Mouse (Mus musculus) naive thymus-derived CD4-positive, alpha-beta T cell, adult 2 months (primary cell): Measurements from ENCODE around the gene Glp2r.

Experiments used
- DNase-seq: peaks from one replicate; pipeline ENCODE4 v3.0.0-alpha.2; 2011; ENCODE audit warnings: low read depth

Gene Glp2r

DNA sequence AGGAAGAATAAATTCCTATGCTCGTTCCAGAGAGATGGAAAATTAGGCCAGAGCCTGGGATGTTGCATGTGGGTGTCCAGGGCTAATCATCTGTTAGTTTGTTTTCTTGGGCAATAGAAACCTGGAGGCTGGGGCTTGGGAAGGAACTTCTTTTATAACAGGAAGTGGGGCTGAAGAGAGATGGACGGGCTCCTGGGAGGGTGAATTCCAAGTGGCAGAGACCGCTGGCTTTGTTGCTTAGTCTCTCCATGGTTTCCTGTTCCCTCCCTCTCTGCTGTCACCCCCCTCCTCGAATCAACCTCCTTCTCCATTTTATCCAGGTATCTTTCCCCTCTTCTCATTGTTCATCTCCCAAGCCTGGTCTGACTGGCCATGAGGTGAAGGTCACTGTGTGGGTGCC lies 134.8 kb downstream of the Glp2r start:
- no peak for DNase-seq

DNA sequence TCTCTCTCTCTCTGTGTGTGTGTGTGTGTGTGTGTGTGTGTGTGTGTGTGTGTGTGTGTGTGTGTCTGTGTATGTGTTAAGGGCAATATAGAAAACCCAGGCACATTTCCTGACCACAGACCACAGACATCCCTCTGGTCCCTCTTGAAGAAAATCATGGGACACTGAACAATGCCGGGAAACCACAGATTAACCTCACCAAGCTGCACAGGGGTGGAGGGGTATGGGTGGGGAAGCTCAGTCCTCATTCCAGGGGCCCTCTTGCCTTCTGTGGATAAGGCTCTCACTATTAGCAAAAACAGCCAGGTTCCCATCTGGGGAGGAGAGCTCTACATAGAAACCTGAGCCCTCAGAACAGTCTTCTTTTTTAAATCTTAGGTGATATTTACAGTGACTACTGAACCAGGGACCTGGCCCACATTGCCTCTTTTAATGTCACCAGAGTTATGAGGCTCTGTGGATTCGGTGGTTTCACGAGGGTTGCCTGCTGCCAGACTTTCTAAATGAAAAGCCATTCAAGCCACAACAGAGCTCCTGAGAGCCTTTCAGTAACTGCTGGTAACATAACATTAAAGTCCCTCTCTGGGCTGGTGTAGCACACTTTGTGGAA lies 137.2 kb downstream of the Glp2r start:
- no peak for DNase-seq

DNA sequence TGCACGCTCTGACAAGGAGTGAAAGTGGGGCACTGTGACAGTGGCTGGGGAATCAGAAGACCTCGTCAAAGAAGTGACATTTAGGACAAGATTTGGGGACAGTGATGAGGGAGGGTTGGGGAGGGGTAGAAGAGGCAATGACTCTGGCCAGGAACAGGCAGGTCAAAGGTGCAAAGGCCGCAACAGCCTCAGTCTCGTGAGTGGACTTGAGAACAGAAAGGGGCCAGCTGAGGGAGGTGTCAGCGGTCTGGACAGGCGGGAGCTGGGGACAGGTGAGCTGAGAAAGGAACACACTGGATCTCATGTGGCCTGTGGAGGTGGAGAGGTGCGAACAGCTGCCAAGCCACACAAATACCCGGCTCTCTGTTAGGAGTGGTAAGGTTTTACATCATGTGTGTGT lies 138.0 kb downstream of the Glp2r start:
- DNase-seq: no peak

DNA sequence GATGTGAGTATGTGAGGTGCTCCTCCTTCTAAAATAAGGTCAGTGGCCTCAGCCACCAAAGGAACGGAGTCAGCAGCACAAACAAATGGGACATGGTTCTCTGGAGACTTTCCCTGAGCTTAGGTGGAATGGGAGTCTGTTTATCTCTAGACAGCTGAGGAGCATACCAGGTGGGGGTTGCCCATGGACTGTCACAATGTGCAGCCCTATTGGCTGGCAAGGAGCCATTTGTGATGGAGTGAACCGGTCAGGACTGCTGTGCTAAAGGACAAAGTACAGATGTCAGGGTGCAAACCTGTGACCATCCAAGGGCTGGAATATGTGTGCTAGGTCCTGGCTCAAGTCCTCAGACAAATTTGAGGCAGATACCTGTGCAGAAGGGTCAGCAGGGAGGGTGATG lies 142.4 kb downstream of the Glp2r start:
- no peak for DNase-seq

DNA sequence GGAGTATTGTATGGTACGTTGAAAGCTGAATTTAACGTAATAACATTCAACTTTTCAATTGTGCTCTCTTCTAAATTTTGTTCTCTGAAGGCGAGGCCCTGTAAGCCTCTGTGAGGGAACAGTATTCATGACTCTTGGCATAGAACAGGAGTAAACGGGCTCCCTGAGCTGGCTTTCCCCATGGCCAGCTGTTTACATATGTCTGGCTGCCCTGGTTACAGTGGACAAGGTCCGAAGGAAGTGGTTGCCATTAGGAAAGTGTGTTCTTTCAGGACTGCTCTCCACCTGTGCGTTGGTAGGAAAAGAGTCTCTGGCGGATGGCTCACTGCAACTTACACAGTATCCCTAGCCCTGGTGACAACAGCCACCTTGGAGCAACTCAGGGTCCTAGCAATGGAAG lies 143.8 kb downstream of the Glp2r start:
- DNase-seq: no peak

DNA sequence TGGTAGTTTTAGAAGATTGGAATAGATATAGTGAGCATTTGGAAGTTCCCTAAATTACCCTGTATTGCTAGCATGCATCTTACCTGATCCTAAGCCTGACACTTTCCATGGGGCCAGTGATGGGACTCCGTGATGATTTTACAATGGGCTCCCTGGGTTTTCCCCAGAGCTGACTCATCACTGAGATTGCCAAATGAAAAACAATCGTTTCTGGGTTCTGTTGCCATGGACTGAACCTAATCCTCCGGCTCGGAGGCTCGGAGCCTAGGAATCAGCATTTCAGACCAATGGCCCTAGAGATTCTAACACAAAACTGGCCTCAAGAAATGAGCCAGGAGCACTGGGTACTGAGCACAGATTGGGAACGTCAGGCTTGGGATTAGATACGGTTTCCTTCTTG lies 148.6 kb downstream of the Glp2r start:
- DNase-seq: no peak

DNA sequence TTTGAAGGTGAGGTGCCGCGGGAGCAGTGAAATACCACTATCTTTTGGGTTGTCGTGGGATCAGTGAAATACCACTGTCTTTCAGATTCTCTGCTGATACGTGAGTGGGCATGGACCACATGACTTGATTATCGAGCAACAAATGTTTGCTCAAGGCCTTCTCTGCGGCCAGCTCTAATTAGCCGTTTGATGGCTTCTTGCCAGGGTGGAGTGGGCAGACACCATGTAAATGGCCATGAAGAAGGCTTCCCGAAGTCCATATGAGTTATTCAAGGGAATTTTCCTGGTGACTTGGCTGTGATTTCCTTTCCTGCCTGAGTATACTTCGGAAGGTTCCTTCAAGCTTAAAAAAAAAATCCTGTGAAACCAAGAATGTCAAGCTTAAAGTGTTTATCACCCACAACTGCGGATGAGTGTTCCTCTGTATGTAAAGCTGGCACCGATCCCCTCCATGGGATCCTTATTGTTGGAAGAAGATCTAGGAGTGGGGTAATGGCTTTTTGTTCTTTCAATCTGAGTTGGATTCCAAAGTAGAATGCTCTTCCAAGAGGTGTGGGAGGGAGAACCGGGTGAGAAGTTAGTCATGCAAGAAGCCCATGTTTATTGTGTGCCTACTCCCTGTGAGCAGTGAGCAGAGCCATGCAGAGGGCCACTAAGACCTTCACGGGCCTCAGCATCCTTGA lies 154.3 kb downstream of the Glp2r start:
- no peak for DNase-seq

DNA sequence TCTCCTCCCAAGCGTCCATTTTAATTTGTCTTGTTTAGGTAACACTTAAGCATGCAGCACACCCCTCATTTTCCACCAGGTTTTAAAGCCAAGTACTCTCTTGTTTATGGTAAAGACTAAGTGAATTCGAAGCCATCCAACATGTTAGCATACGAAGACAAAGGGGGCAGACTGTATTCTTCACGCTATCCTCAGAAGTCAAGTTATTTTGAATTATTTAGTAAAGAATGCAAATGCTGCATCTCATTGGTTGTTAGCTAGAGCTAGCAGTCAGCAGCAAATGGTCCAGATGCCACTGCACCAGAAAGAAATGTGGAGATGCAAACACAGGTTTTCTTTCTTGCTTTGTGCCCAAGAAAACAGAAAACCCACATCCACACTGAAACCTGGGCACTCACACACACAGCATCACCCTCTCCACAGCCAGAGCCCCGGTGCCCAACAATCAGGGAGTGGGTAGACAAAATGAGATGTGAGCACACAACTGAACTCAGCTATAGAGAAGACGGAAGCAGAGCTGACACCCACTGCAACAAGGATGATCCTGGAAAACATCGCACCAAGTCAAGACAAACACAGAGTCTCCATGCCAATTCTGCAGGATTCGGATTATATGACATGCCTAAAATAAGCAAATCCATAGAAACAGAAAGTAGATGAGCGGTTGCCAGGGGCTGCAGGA lies 158.7 kb downstream of the Glp2r start:
- no peak for DNase-seq
